Comparison of ENCODE assay signal across 16 mouse cellular contexts in genomic region chr1:170506309-170506708, GRCm38 (mm10).
DNase-seq lines count a peak whose midpoint lies in the region.
"Had no signal": no experiment of that assay in that cellular context is flagged by ENCODE, and none has a peak within 500 bp of the region (broad histone marks: within the 10 kb centered on the region; RNA-seq: fewer than 3 reads in every experiment).

No protein-coding gene starts in this region.

- peak; percentile 42 to 62 for DNase-seq in frontal cortex, postnatal 36 days (ENCODE audit: low spot score in 2 of 2)
- no peak for DNase-seq in frontal cortex, postnatal 25 days (ENCODE audit: low spot score in 2 of 2)
- DNase-seq in right cerebral cortex, adult 2 months (ENCODE audit: low spot score in 2 of 2), result peak; percentile 36 to 41
- no peak for DNase-seq in right cerebral cortex, postnatal 14 days
- peak; percentile 64 to 70 for DNase-seq in cerebellum, postnatal 25 days
- DNase-seq in thymus, postnatal 10 days (ENCODE audit: low spot score in 2 of 2), result no peak
- no peak for DNase-seq in liver
- DNase-seq: adrenal gland, postnatal 36 days; B cell, adult 2 months; gastrocnemius, postnatal 10 days; heart, adult 11 months; kidney, postnatal 4 days; lung, adult 2 months; lung, postnatal 36 days; retina, postnatal 1 day; thymus, adult 2 months had no signal

Comparison
In these comparisons a context has a peak if more than half of its experiments do, and no peak if none do; other contexts are left out.
1. DNase-seq: peak in frontal cortex, postnatal 36 days (2 of 2), right cerebral cortex, adult 2 months (2 of 2) and cerebellum, postnatal 25 days (2 of 2); none in frontal cortex, postnatal 25 days (0 of 2), right cerebral cortex, postnatal 14 days (single experiment), thymus, postnatal 10 days (0 of 2) and liver (single experiment).